Mouse (Mus musculus): ENCODE measurements around the gene Bsn. TPM values are rescaled to one million over a fixed set of nuclear protein-coding genes. Genes with fewer than 3 reads are reported as not detected.
A peak's percentile ranks its signal among the peaks of the same experiment; 100 is the strongest.
"Not testable (repeated sequence)": the region's sequence is repeated elsewhere in the genome, so short reads cannot be mapped to it uniquely, and the experiment has no call there.

Bsn gene
- total RNA-seq, 2 experiments from 2014 or later, result 269 to 307 TPM

- intact Hi-C loops (cut with DNase I), result loop anchor here (5.0 kb wide), 3 partner anchors 60 to 80 kb away; partner anchors contain the start of gene Dag1
- no peak for DNase-seq (ENCODE audit: low spot score in 2 of 2)
Measured at GRCm38 (mm10) chr9:108202169-108202568, 12.0 kb upstream of the Bsn start.

GRCm38 (mm10) chr9:108201160-108201559 is 11.0 kb upstream of the Bsn start:
- intact Hi-C loops (cut with DNase I), result loop anchor here (2.0 to 5.0 kb wide), 4 partner anchors 61 to 106 kb away; partner anchors contain the start of genes Apeh and Dag1

GRCm38 (mm10) chr9:108198621-108199020 is 8.4 kb upstream of the Bsn start:
- DNase-seq (ENCODE audit: low spot score in 2 of 2), result no peak
- intact Hi-C loops (cut with DNase I), result no loop called here

More at GRCm38 (mm10) chr9:108201160-108201559, 11.0 kb upstream of the Bsn start:
- DNase-seq (ENCODE audit: low spot score in 2 of 2), result peak; percentile 89 to 90

- DNase-seq (ENCODE audit: low spot score in 2 of 2), result no peak
- intact Hi-C loops (cut with DNase I), result no loop called here
Measured at GRCm38 (mm10) chr9:108196920-108197677, 6.9 kb upstream of the Bsn start.

- intact Hi-C loops (cut with DNase I); DNase-seq (ENCODE audit: low spot score in 2 of 2): not testable (repeated sequence)
Measured at GRCm38 (mm10) chr9:108196222-108196621, 6.0 kb upstream of the Bsn start.

- DNase-seq (ENCODE audit: low spot score in 2 of 2), result no peak
- intact Hi-C loops (cut with DNase I), result loop anchor here (5.0 kb wide), 2 partner anchors 37 to 52 kb away; no protein-coding TSS in a partner anchor
Measured at GRCm38 (mm10) chr9:108189488-108189786, 747 bp downstream of the Bsn start.

- DNase-seq (ENCODE audit: low spot score in 2 of 2), result peak in 1 of 2 experiments; percentile 20
- intact Hi-C loops (cut with DNase I), result loop anchor here (5.0 kb wide), 2 partner anchors 37 to 52 kb away; no protein-coding TSS in a partner anchor
Measured at GRCm38 (mm10) chr9:108189023-108189422, 1.2 kb downstream of the Bsn start.

GRCm38 (mm10) chr9:108188511-108188910 is 1.7 kb downstream of the Bsn start:
- DNase-seq (ENCODE audit: low spot score in 2 of 2), result peak in 1 of 2 experiments; percentile 29
- intact Hi-C loops (cut with DNase I), result loop anchor here (5.0 kb wide), 2 partner anchors 36 to 51 kb away; no protein-coding TSS in a partner anchor

GRCm38 (mm10) chr9:108187616-108188015 is 2.6 kb downstream of the Bsn start:
- DNase-seq (ENCODE audit: low spot score in 2 of 2), result peak in 1 of 2 experiments; percentile 55
- intact Hi-C loops (cut with DNase I), result loop anchor here (5.0 kb wide), 2 partner anchors 35 to 50 kb away; no protein-coding TSS in a partner anchor

- no peak for DNase-seq (ENCODE audit: low spot score in 2 of 2)
- intact Hi-C loops (cut with DNase I), result loop anchor here (5.0 kb wide), 2 partner anchors 33 to 48 kb away; no protein-coding TSS in a partner anchor
Measured at GRCm38 (mm10) chr9:108185786-108186185, 4.4 kb downstream of the Bsn start.

- intact Hi-C loops (cut with DNase I), result no loop called here
- DNase-seq (ENCODE audit: low spot score in 2 of 2), result no peak
Measured at GRCm38 (mm10) chr9:108183531-108183994, 6.6 kb downstream of the Bsn start.

- DNase-seq (ENCODE audit: low spot score in 2 of 2), result no peak
- intact Hi-C loops (cut with DNase I), result no loop called here
Measured at GRCm38 (mm10) chr9:108182806-108183506, 7.2 kb downstream of the Bsn start.

GRCm38 (mm10) chr9:108178391-108178790 is 11.8 kb downstream of the Bsn start:
- intact Hi-C loops (cut with DNase I), result no loop called here
- no peak for DNase-seq (ENCODE audit: low spot score in 2 of 2)

- intact Hi-C loops (cut with DNase I), result no loop called here
- no peak for DNase-seq (ENCODE audit: low spot score in 2 of 2)
Measured at GRCm38 (mm10) chr9:108175116-108175838, 14.9 kb downstream of the Bsn start.

- intact Hi-C loops (cut with DNase I), result loop anchor here (5.0 kb wide), 1 partner anchor 36 kb away; no protein-coding TSS in a partner anchor
- no peak for DNase-seq (ENCODE audit: low spot score in 2 of 2)
Measured at GRCm38 (mm10) chr9:108172777-108173350, 17.3 kb downstream of the Bsn start.

- DNase-seq (ENCODE audit: low spot score in 2 of 2), result no peak
- intact Hi-C loops (cut with DNase I), result loop anchor here (5.0 kb wide), 1 partner anchor 32 kb away; no protein-coding TSS in a partner anchor
Measured at GRCm38 (mm10) chr9:108169751-108170150, 20.4 kb downstream of the Bsn start.

- intact Hi-C loops (cut with DNase I), result no loop called here
- DNase-seq (ENCODE audit: low spot score in 2 of 2), result no peak
Measured at GRCm38 (mm10) chr9:108165143-108165542, 25.0 kb downstream of the Bsn start.

- intact Hi-C loops (cut with DNase I), result no loop called here
- DNase-seq (ENCODE audit: low spot score in 2 of 2), result no peak
Measured at GRCm38 (mm10) chr9:108163646-108164284, 26.4 kb downstream of the Bsn start.

- no peak for DNase-seq (ENCODE audit: low spot score in 2 of 2)
- intact Hi-C loops (cut with DNase I), result no loop called here
Measured at GRCm38 (mm10) chr9:108157891-108158290, 32.3 kb downstream of the Bsn start.

All from left cerebral cortex, postnatal 36 days (tissue).